Mouse (Mus musculus): ENCODE data around the gene Cers2. TPM values are rescaled to one million over a fixed set of nuclear protein-coding genes. Genes with fewer than 3 reads are reported as not detected.

Gene Cers2
- polyA plus RNA-seq, 1 experiment from 2014 or later = 119 TPM

DNA sequence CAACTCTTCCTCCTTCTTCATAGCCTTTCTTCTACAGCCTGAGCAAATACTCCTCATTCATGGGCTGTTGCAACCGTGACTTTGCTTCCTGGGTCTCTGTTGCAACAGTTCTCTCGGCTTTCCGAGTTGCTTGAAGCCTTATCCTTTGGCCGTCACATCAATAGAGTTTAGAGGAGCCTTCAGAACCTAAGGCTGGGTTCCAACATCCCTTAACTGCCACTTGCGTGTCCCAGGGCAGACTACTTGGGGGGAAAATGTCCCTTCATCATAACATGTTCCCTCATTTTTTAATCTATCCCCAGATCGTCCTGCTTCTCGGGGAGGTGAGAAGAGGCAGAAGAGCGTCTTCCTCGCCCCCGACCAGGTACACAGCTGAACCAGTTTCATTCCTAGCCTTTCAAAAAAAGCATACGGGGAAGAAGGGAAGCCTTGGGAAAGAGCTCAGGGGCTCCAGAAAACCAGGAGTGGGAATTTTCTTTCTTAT lies 32.2 kb upstream of the Cers2 start:
- no peak for DNase-seq (ENCODE audit: extremely low spot score, low spot score)
- H3K27me3 ChIP-seq (ENCODE audit: poor library complexity, severe bottlenecking) = no peaks in the 10 kb centered on the region
- H3K4me1 ChIP-seq = peaks cover 33% of the 10 kb centered on the region
- H3K9me3 ChIP-seq = no peaks in the 10 kb centered on the region
- peaks cover 2% of the 10 kb centered on the region for H3K36me3 ChIP-seq (replicated peaks)
- H3K27ac ChIP-seq = peak overlapping the region; percentile 94
- H3K4me3 ChIP-seq = peak overlapping the region; percentile 71
- under 1% methylated on average over 11 of the region's 11 CpGs for WGBS

- Histone ChIP-seq H3K27me3 (ENCODE audit: poor library complexity, severe bottlenecking) (no peaks in the 10 kb centered on the region), H3K27ac (peak overlapping the region; percentile 94), H3K4me1 (peaks cover 33% of the 10 kb centered on the region), H3K9me3 (no peaks in the 10 kb centered on the region), H3K4me3 (peak overlapping the region; percentile 71), H3K36me3 (replicated peaks) (peaks cover 7% of the 10 kb centered on the region)
- peak; percentile 82 for DNase-seq (ENCODE audit: extremely low spot score, low spot score)
- under 1% methylated on average over 50 of the region's 51 CpGs for WGBS
Observed at GRCm38 (mm10) chr3:95282865-95283588, 31.6 kb upstream of the Cers2 start.

GRCm38 (mm10) chr3:95283589-95283941 lies 31.0 kb upstream of the Cers2 start:
- WGBS = 2% methylated on average over 7 of the region's 7 CpGs
- Histone ChIP-seq H3K27ac (peak overlapping the region; percentile 94), H3K9me3 (no peaks in the 10 kb centered on the region), H3K36me3 (replicated peaks) (peaks cover 13% of the 10 kb centered on the region), H3K27me3 (ENCODE audit: poor library complexity, severe bottlenecking) (no peaks in the 10 kb centered on the region), H3K4me1 (peaks cover 33% of the 10 kb centered on the region), H3K4me3 (peak overlapping the region; percentile 71)
- DNase-seq (ENCODE audit: extremely low spot score, low spot score) = no peak

DNA sequence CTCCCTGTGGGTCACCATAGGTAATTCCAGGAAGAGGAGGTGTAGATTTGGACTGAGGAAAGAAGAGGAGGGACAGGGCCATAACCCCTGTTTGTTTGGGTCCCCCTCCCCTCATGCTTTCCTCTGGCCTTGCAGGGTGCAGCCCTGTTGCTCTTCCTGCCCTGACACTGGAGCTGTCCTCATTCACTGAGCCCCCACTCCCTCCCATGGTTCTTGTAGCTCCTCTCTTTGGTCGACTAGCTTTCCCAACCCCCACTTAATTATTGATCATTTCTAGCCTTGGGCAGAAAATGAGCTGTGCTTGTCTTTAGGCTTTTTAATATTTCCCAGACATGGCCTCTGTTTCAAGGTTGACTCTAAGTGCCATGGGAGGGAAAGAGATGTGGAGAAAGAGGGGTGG lies 30.5 kb upstream of the Cers2 start:
- H3K27ac ChIP-seq = peak overlapping the region; percentile 94
- 39% methylated on average over 1 of the region's 1 CpGs for WGBS
- no peaks in the 10 kb centered on the region for H3K27me3 ChIP-seq (ENCODE audit: poor library complexity, severe bottlenecking)
- H3K4me3 ChIP-seq = peak overlapping the region; percentile 71
- H3K4me1 ChIP-seq = peaks cover 33% of the 10 kb centered on the region
- no peak for DNase-seq (ENCODE audit: extremely low spot score, low spot score)
- peaks cover 16% of the 10 kb centered on the region for H3K36me3 ChIP-seq (replicated peaks)
- H3K9me3 ChIP-seq = no peaks in the 10 kb centered on the region

DNA sequence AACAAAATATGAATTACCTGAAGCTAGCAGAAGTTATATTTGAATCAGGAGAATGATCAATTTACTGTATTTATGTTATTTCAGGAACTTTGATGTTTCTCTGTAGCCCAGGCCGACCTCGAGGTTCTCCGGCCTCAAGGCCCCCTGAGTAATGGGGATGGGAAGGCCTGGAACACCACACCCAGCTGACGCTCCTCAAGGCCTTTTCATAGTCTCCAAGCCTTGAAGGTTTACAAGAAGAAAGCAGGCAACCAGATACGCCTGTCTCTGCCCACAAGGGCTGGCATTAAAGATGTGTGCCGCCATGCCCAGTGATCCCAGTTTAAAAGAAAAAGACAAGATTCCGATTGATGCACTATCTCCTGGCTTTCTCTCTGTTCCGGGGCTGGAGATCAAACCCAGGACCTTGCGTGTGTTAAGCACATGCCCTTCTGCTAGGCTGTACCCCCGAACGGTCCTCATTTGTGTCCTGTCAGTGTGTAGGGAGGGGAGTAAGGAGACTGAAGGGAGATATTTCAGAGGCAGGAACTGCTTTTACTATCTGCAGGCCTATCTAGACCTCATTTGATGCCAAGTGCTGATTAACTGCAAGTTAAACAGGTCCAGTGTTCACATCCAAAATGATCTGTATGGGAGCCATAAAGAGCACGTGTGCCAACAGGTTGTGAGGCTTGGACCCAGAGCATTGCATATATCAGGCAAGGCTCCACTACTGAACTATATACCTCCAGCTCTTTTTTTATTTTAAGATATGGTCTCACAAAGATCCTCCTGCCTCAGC lies 29.9 kb upstream of the Cers2 start:
- no peaks in the 10 kb centered on the region for H3K9me3 ChIP-seq
- H3K27ac ChIP-seq = no peak overlapping the region
- H3K36me3 ChIP-seq (replicated peaks) = peaks cover 20% of the 10 kb centered on the region
- peaks cover 33% of the 10 kb centered on the region for H3K4me1 ChIP-seq
- peak overlapping the region; percentile 71 for H3K4me3 ChIP-seq
- 92% methylated on average over 12 of the region's 12 CpGs for WGBS
- no peak for DNase-seq (ENCODE audit: extremely low spot score, low spot score)
- H3K27me3 ChIP-seq (ENCODE audit: poor library complexity, severe bottlenecking) = no peaks in the 10 kb centered on the region

DNA sequence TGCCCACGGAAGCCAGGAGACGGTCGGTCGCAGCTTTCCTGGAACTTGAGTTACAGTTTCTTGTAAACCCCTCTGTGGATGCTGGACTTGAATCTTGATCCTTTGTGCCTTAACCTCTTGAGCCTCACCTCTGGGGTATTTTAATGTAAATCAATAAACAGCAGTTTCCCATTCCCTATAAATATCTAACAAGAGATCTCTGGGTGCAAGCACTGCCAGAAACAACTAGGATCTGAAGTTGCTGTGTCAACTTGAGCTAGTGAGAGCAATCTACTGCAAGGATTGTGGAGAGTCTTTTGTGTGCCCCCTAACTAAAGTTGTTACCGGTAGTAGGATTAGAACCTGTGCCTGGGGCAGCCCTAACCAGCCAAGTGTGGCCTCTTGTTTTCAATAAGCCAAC lies 29.2 kb upstream of the Cers2 start:
- DNase-seq (ENCODE audit: extremely low spot score, low spot score) = no peak
- no peaks in the 10 kb centered on the region for H3K27me3 ChIP-seq (ENCODE audit: poor library complexity, severe bottlenecking)
- H3K9me3 ChIP-seq = no peaks in the 10 kb centered on the region
- WGBS = 92% methylated on average over 5 of the region's 5 CpGs
- no peak overlapping the region for H3K27ac ChIP-seq
- H3K4me1 ChIP-seq = peaks cover 32% of the 10 kb centered on the region
- H3K4me3 ChIP-seq = no peak overlapping the region
- H3K36me3 ChIP-seq (replicated peaks) = peaks cover 27% of the 10 kb centered on the region

DNA sequence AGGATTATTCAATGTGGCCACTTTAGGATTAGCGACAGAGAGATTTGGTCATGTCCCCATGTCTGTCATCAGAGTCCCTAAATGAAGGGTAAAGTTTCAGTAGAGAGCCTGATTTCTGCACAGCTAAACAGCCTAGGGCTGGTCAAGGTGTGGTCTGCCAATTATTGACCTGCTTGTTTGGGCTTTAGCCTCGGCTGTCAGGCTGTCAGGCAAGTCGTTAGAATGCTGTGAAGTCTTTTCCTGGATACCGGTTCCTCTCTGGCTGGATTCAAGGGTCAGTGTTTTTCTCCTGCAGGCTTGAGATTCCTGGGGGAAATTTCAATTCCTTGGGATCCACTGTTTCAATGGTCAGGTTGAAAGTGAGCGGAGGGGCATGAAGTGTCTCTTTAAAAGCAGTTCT lies 28.6 kb upstream of the Cers2 start:
- DNase-seq (ENCODE audit: extremely low spot score, low spot score) = no peak
- H3K4me3 ChIP-seq = no peak overlapping the region
- H3K4me1 ChIP-seq = peaks cover 26% of the 10 kb centered on the region
- H3K36me3 ChIP-seq (replicated peaks) = peaks cover 33% of the 10 kb centered on the region
- H3K27ac ChIP-seq = no peak overlapping the region
- no peaks in the 10 kb centered on the region for H3K27me3 ChIP-seq (ENCODE audit: poor library complexity, severe bottlenecking)
- WGBS = 72% methylated on average over 5 of the region's 5 CpGs
- H3K9me3 ChIP-seq = no peaks in the 10 kb centered on the region

GRCm38 (mm10) chr3:95286510-95286909 lies 28.1 kb upstream of the Cers2 start:
- Histone ChIP-seq H3K27ac (no peak overlapping the region), H3K4me1 (peaks cover 26% of the 10 kb centered on the region), H3K9me3 (no peaks in the 10 kb centered on the region), H3K36me3 (replicated peaks) (peaks cover 38% of the 10 kb centered on the region), H3K27me3 (ENCODE audit: poor library complexity, severe bottlenecking) (no peaks in the 10 kb centered on the region), H3K4me3 (no peak overlapping the region)
- no peak for DNase-seq (ENCODE audit: extremely low spot score, low spot score)
- 92% methylated on average over 7 of the region's 7 CpGs for WGBS

- H3K36me3 ChIP-seq (replicated peaks) = peaks cover 47% of the 10 kb centered on the region
- 86% methylated on average over 3 of the region's 3 CpGs for WGBS
- no peak for DNase-seq (ENCODE audit: extremely low spot score, low spot score)
- H3K27ac ChIP-seq = no peak overlapping the region
- no peaks in the 10 kb centered on the region for H3K9me3 ChIP-seq
- H3K4me3 ChIP-seq = no peak overlapping the region
- H3K27me3 ChIP-seq (ENCODE audit: poor library complexity, severe bottlenecking) = no peaks in the 10 kb centered on the region
- H3K4me1 ChIP-seq = peaks cover 17% of the 10 kb centered on the region
Observed at GRCm38 (mm10) chr3:95287541-95287940, 27.1 kb upstream of the Cers2 start.

- 90% methylated on average over 4 of the region's 4 CpGs for WGBS
- Histone ChIP-seq H3K9me3 (no peaks in the 10 kb centered on the region), H3K27me3 (ENCODE audit: poor library complexity, severe bottlenecking) (no peaks in the 10 kb centered on the region), H3K27ac (no peak overlapping the region), H3K4me3 (no peak overlapping the region), H3K4me1 (peaks cover 4% of the 10 kb centered on the region), H3K36me3 (replicated peaks) (peaks cover 64% of the 10 kb centered on the region)
- no peak for DNase-seq (ENCODE audit: extremely low spot score, low spot score)
Observed at GRCm38 (mm10) chr3:95289419-95289818, 25.2 kb upstream of the Cers2 start.

DNA sequence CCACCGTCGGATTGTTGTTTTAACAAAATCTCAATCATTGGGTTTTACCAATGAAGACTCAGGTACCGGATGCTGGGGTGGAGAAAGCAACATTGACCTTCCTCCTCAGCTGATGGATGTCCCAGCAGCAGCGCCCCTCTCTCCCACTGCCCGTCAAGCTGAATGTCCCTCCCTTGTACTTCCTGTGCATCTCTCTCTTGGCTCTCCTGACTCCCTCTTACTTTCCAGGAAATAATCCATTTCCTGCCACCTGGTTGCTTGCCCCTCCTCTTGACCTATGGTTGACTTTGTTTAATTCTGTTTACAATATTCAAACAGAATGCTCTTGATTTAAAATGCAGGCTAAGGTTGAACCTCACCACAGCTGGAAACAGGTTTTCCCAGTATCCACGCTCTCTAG lies 24.4 kb upstream of the Cers2 start:
- H3K36me3 ChIP-seq (replicated peaks) = peaks cover 72% of the 10 kb centered on the region
- DNase-seq (ENCODE audit: extremely low spot score, low spot score) = no peak
- no peaks in the 10 kb centered on the region for H3K27me3 ChIP-seq (ENCODE audit: poor library complexity, severe bottlenecking)
- 86% methylated on average over 6 of the region's 6 CpGs for WGBS
- no peaks in the 10 kb centered on the region for H3K9me3 ChIP-seq
- no peaks in the 10 kb centered on the region for H3K4me1 ChIP-seq
- H3K27ac ChIP-seq = no peak overlapping the region
- H3K4me3 ChIP-seq = no peak overlapping the region

- Histone ChIP-seq H3K9me3 (no peaks in the 10 kb centered on the region), H3K4me1 (peaks cover 1% of the 10 kb centered on the region; the same call in 1 of the 2 replicates), H3K36me3 (replicated peaks) (peaks cover 79% of the 10 kb centered on the region), H3K27ac (no peak overlapping the region), H3K27me3 (ENCODE audit: poor library complexity, severe bottlenecking) (no peaks in the 10 kb centered on the region), H3K4me3 (no peak overlapping the region)
- no peak for DNase-seq (ENCODE audit: extremely low spot score, low spot score)
- 91% methylated on average over 4 of the region's 4 CpGs for WGBS
Observed at GRCm38 (mm10) chr3:95291041-95291440, 23.6 kb upstream of the Cers2 start.

DNA sequence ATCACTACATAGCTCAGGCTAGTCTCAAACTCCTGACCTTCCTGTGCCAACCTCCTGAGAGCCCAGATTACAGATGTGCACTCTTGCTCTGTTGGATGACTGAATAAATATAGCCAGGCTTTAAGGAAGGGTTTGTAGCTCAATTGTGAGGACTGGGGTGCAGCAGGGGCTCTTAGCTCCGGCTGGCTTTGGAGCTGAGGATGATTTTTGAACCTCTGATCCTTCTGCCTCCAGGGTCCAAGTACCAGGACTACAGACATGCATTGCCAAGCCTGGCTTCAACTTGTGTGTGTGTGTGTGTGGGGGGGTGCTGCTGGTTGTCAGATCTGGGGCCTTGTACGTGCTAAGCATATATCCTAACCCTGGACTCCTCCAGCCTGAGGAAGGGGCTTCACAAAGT lies 21.7 kb upstream of the Cers2 start:
- Histone ChIP-seq H3K36me3 (replicated peaks) (peaks cover 89% of the 10 kb centered on the region), H3K4me1 (peaks cover 6% of the 10 kb centered on the region; the same call in 1 of the 2 replicates), H3K9me3 (0 out of 2 replicates have a peak, but pooled peaks cover 3% of the 10 kb centered on the region), H3K4me3 (no peak overlapping the region), H3K27ac (no peak overlapping the region), H3K27me3 (ENCODE audit: poor library complexity, severe bottlenecking) (no peaks in the 10 kb centered on the region)
- 83% methylated on average over 2 of the region's 2 CpGs for WGBS
- no peak for DNase-seq (ENCODE audit: extremely low spot score, low spot score)
